Mouse (Mus musculus): ENCODE data around the gene Mllt10. TPM values are rescaled to one million over a fixed set of nuclear protein-coding genes. Genes with fewer than 3 reads are reported as not detected.

Gene Mllt10
- polyA plus RNA-seq, 1 experiment from 2014 or later: 77.6 TPM

- Histone ChIP-seq H3K9me3 (no peaks in the 10 kb centered on the region), H3K4me3 (replicated peaks) (peak overlapping the region; percentile 99), H3K9ac (replicated peaks) (peak overlapping the region; percentile 100), H3K4me1 (replicated peaks) (peaks cover 37% of the 10 kb centered on the region), H3K27ac (peak overlapping the region; percentile 100), H3K27me3 (no peaks in the 10 kb centered on the region), H3K4me2 (peak overlapping the region; percentile 89), H3K36me3 (no peaks in the 10 kb centered on the region)
- ATAC-seq (ENCODE audit: insufficient number of reproducible peaks, insufficient read depth, low FRiP score, low TSS enrichment, low read depth): peak; percentile 40; the same call in 1 of the 2 replicates
- whole genome bisulfite sequencing: 1% methylated on average over 70 of the region's 70 CpGs
Measured at GRCm38 (mm10) chr2:18047646-18048452, 7.2 kb upstream of the Mllt10 start.

DNA sequence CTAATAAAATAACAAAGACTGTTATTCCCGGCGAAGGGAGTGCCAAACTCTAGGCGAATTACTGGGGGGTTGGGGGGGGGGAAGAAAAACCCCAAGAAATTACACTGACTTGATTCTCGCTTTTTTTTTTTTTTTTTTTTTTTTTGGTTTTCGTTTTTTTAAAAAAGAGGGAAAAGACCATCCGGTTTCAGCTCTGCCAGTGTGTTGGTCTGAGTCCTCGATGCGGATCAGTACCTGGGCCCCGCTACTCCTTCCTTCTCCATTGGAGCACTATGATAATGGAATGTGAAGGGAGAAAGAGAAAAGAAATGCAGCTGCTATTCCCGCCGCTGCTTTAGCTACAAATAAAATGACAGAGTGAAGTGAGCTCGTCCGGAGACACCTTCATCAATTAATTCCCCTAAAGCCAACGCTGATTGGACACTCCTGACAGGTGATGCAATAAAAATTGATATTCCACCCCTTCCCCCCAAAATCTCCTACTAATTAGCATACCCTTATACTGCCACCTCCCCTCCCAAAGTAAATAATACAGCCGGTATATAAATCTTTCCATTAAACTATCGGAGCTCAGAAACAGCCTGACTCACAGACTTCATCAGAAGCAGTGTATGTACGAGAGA lies 6.5 kb upstream of the Mllt10 start, which contains the start of gene Skida1:
Gene Skida1, minus strand, starts transcription at position 599 of the 623 bp plus-strand sequence.
- Histone ChIP-seq H3K4me1 (replicated peaks) (peaks cover 34% of the 10 kb centered on the region), H3K27me3 (no peaks in the 10 kb centered on the region), H3K27ac (peak within 1 kb of the TSS; percentile 100), H3K4me2 (peak within 1 kb of the TSS; percentile 89), H3K4me3 (replicated peaks) (peak within 1 kb of the TSS; percentile 99), H3K9me3 (no peaks in the 10 kb centered on the region), H3K36me3 (no peaks in the 10 kb centered on the region), H3K9ac (replicated peaks) (peak within 1 kb of the TSS; percentile 100)
- ATAC-seq (ENCODE audit: insufficient number of reproducible peaks, insufficient read depth, low FRiP score, low TSS enrichment, low read depth): peak; percentile 44; the same call in 1 of the 2 replicates
- WGBS: 1% methylated on average over 17 of the region's 17 CpGs

GRCm38 (mm10) chr2:18049279-18049821 lies 5.7 kb upstream of the Mllt10 start:
- Histone ChIP-seq H3K9me3 (no peaks in the 10 kb centered on the region), H3K4me1 (replicated peaks) (peaks cover 42% of the 10 kb centered on the region), H3K4me2 (peak overlapping the region; percentile 89), H3K27ac (peak overlapping the region; percentile 100), H3K9ac (replicated peaks) (peak overlapping the region; percentile 100), H3K27me3 (no peaks in the 10 kb centered on the region), H3K4me3 (replicated peaks) (peak overlapping the region; percentile 99), H3K36me3 (no peaks in the 10 kb centered on the region)
- 6% methylated on average over 11 of the region's 11 CpGs for WGBS
- peak; percentile 35; the same call in 1 of the 2 replicates for ATAC-seq (ENCODE audit: insufficient number of reproducible peaks, insufficient read depth, low FRiP score, low TSS enrichment, low read depth)

- ATAC-seq (ENCODE audit: insufficient number of reproducible peaks, insufficient read depth, low FRiP score, low TSS enrichment, low read depth): no peak
- Histone ChIP-seq H3K36me3 (no peaks in the 10 kb centered on the region), H3K4me1 (replicated peaks) (peaks cover 43% of the 10 kb centered on the region), H3K9me3 (no peaks in the 10 kb centered on the region), H3K4me2 (peak overlapping the region; percentile 89), H3K4me3 (replicated peaks) (peak overlapping the region; percentile 99), H3K27ac (peak overlapping the region; percentile 100), H3K9ac (replicated peaks) (peak overlapping the region; percentile 100), H3K27me3 (no peaks in the 10 kb centered on the region)
- 6% methylated on average over 2 of the region's 2 CpGs for WGBS
Measured at GRCm38 (mm10) chr2:18050018-18050417, 5.0 kb upstream of the Mllt10 start.

DNA sequence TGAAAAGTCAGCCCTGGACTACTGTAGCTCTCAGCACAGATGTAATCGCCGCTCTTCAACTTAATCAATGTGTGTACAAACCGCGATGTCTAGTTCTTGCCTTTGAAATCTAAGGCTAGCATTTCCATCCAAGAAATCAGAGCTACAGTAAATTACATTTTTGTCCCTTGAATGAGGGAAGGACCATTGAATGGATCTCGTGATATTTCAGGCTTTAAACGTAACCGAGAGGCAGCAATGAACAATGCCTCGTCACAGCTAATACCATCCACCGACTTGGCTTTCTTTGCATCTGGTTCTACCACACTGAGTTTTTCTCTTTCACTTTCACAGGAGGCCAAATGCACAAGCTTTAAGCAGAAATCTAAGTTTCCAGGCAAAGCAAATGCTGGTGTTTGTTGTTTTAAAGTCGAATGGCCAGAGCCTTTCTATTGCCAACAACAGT lies 4.5 kb upstream of the Mllt10 start:
- Histone ChIP-seq H3K9ac (replicated peaks) (peak overlapping the region; percentile 55), H3K4me2 (peak overlapping the region; percentile 89), H3K9me3 (no peaks in the 10 kb centered on the region), H3K27me3 (no peaks in the 10 kb centered on the region), H3K4me3 (replicated peaks) (peak overlapping the region; percentile 28), H3K4me1 (replicated peaks) (peaks cover 43% of the 10 kb centered on the region), H3K27ac (peak overlapping the region; percentile 100), H3K36me3 (no peaks in the 10 kb centered on the region)
- no peak for ATAC-seq (ENCODE audit: insufficient number of reproducible peaks, insufficient read depth, low FRiP score, low TSS enrichment, low read depth)
- 8% methylated on average over 10 of the region's 10 CpGs for WGBS

GRCm38 (mm10) chr2:18051026-18051830 lies 3.8 kb upstream of the Mllt10 start:
- Histone ChIP-seq H3K4me3 (replicated peaks) (peak overlapping the region; percentile 28), H3K27ac (peak overlapping the region; percentile 100), H3K9me3 (no peaks in the 10 kb centered on the region), H3K4me1 (replicated peaks) (peaks cover 43% of the 10 kb centered on the region), H3K9ac (replicated peaks) (peak overlapping the region; percentile 55; the same call in 1 of the 2 replicates), H3K27me3 (no peaks in the 10 kb centered on the region), H3K4me2 (peak overlapping the region; percentile 89), H3K36me3 (no peaks in the 10 kb centered on the region)
- no peak for ATAC-seq (ENCODE audit: insufficient number of reproducible peaks, insufficient read depth, low FRiP score, low TSS enrichment, low read depth)
- WGBS: 12% methylated on average over 11 of the region's 11 CpGs

GRCm38 (mm10) chr2:18051831-18052170 lies 3.2 kb upstream of the Mllt10 start:
- Histone ChIP-seq H3K9me3 (no peaks in the 10 kb centered on the region), H3K36me3 (no peaks in the 10 kb centered on the region), H3K4me2 (peak overlapping the region; percentile 89), H3K27me3 (no peaks in the 10 kb centered on the region), H3K4me1 (replicated peaks) (peaks cover 43% of the 10 kb centered on the region), H3K4me3 (replicated peaks) (no peak overlapping the region), H3K27ac (no peak overlapping the region), H3K9ac (replicated peaks) (peak overlapping the region; percentile 52; the same call in 1 of the 2 replicates)
- 28% methylated on average over 3 of the region's 3 CpGs for WGBS
- no peak for ATAC-seq (ENCODE audit: insufficient number of reproducible peaks, insufficient read depth, low FRiP score, low TSS enrichment, low read depth)

- H3K9ac ChIP-seq (replicated peaks): no peak overlapping the region
- no peak overlapping the region for H3K4me2 ChIP-seq
- no peaks in the 10 kb centered on the region for H3K9me3 ChIP-seq
- H3K36me3 ChIP-seq: no peaks in the 10 kb centered on the region
- peaks cover 43% of the 10 kb centered on the region for H3K4me1 ChIP-seq (replicated peaks)
- WGBS: 47% methylated on average over 3 of the region's 3 CpGs
- no peak overlapping the region for H3K27ac ChIP-seq
- ATAC-seq (ENCODE audit: insufficient number of reproducible peaks, insufficient read depth, low FRiP score, low TSS enrichment, low read depth): no peak
- no peaks in the 10 kb centered on the region for H3K27me3 ChIP-seq
- H3K4me3 ChIP-seq (replicated peaks): no peak overlapping the region
Measured at GRCm38 (mm10) chr2:18052581-18052980, 2.5 kb upstream of the Mllt10 start.

DNA sequence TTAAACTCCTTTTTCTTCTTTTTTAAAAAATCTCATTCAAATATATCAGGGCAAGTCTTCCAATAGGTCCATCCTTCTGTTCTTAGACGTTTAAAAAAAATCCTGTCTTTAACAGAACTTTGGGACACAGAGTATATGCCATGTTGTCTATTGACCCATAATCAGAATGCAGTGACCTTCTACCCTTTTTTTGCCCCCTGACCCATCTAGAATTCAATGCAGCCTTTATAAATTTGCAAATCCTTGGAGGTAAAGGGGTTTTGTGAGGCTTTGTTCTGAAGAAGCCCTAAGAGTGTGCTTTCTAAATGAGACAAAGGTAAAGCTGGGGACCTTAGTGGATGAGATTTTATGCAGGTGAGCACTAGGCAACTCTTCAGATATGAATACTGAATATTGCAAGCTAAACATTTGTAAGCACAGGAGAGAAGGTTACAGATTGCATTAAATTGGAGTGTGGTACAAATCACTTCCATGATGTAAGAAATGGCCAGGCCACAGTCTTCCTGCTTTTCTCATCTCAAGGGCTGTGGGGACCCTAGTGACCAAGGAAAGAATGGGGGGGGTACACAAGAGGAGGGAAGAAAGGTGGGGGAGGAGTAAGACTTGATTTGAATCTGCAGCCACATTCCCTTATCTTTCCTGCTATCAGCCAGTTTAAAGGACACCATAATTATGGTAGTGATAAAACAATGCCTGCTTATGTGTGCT lies 1.6 kb upstream of the Mllt10 start:
- Histone ChIP-seq H3K27ac (no peak overlapping the region), H3K4me2 (no peak overlapping the region), H3K36me3 (no peaks in the 10 kb centered on the region), H3K4me1 (replicated peaks) (peaks cover 47% of the 10 kb centered on the region), H3K9me3 (no peaks in the 10 kb centered on the region), H3K27me3 (no peaks in the 10 kb centered on the region), H3K9ac (replicated peaks) (no peak overlapping the region), H3K4me3 (replicated peaks) (no peak overlapping the region)
- ATAC-seq (ENCODE audit: insufficient number of reproducible peaks, insufficient read depth, low FRiP score, low TSS enrichment, low read depth): no peak
- 52% methylated on average over 1 of the region's 1 CpGs for WGBS

GRCm38 (mm10) chr2:18053951-18054530 lies 996 bp upstream of the Mllt10 start:
- ATAC-seq (ENCODE audit: insufficient number of reproducible peaks, insufficient read depth, low FRiP score, low TSS enrichment, low read depth): no peak
- H3K36me3 ChIP-seq: no peaks in the 10 kb centered on the region
- H3K4me2 ChIP-seq: no peak overlapping the region; the same call in 1 of the 2 replicates
- peaks cover 50% of the 10 kb centered on the region for H3K4me1 ChIP-seq (replicated peaks)
- no peaks in the 10 kb centered on the region for H3K9me3 ChIP-seq
- H3K27ac ChIP-seq: peak overlapping the region; percentile 26; the same call in 1 of the 2 replicates
- H3K9ac ChIP-seq (replicated peaks): 0 out of 2 replicates have a peak overlapping the region, but pooled peaks have one; percentile 18
- H3K4me3 ChIP-seq (replicated peaks): no peak overlapping the region
- no peaks in the 10 kb centered on the region for H3K27me3 ChIP-seq
- WGBS: 25% methylated on average over 2 of the region's 2 CpGs

Data from limb, embryonic 12.5 days (tissue).